Mouse (Mus musculus) liver, embryonic 12.5 days (tissue): Measurements from ENCODE around the gene Lyl1. TPM values are rescaled to one million over a fixed set of nuclear protein-coding genes. Genes with fewer than 3 reads are reported as not detected.

Experiments used
- ATAC-seq: fragments of 200-750 bp; cut with Nextera tagmentation; 2 replicates; pipeline ENCODE4 v1.8.0; 2017; ENCODE audit warnings: moderate number of reproducible peaks, mild to moderate bottlenecking, moderate library complexity
- H3K27ac ChIP-seq: fragments of 300-500 bp; sonication (generic); 2 replicates; pipeline ENCODE4 v1.5.1; 2016; ENCODE audit warnings: mild to moderate bottlenecking
- H3K27me3 ChIP-seq: fragments of 300-500 bp; sonication (generic); replicated peaks from 2 replicates; pipeline ENCODE4 v1.6.1; 2016; ENCODE audit warnings: mild to moderate bottlenecking, moderate library complexity
- H3K36me3 ChIP-seq: fragments of 300-500 bp; sonication (generic); 2 replicates; pipeline ENCODE4 v1.6.1; 2016; ENCODE audit warnings: mild to moderate bottlenecking, moderate library complexity
- H3K4me1 ChIP-seq: fragments of 300-500 bp; sonication (generic); 2 replicates; pipeline ENCODE4 v1.6.1; 2016
- H3K4me2 ChIP-seq: fragments of 300-500 bp; sonication (generic); 2 replicates; pipeline ENCODE4 v1.6.1; 2016; ENCODE audit warnings: mild to moderate bottlenecking, moderate library complexity
- H3K4me3 ChIP-seq: fragments of 300-500 bp; sonication (generic); 2 replicates; pipeline ENCODE4 v1.5.1; 2016; ENCODE audit warnings: mild to moderate bottlenecking, moderate library complexity
- H3K9ac ChIP-seq: fragments of 300-500 bp; sonication (generic); 2 replicates; pipeline ENCODE4 v1.6.1; 2016; ENCODE audit warnings: mild to moderate bottlenecking, moderate library complexity
- H3K9me3 ChIP-seq: fragments of 300-500 bp; sonication (generic); replicated peaks from 2 replicates; pipeline ENCODE4 v1.6.1; 2016; ENCODE audit warnings: mild to moderate bottlenecking, moderate library complexity
- WGBS: fragments of 180-500 bp; shearing (Covaris S2); methylation state at CpG from one replicate; pipeline ENCODE4 v1.1.7; 2016; ENCODE audit not compliant: insufficient replicate concordance; 5-methylcytosine and 5-hydroxymethylcytosine counted together
- polyA plus RNA-seq: library from polyadenylated mRNA; unstranded; fragments of >200 nt; fragmentation: Nextera tagmentation; extraction: Ambion mirVana; gene quantifications from 2 replicates; pipeline ENCODE4 v1.2.1, GENCODE M21; 2016

Gene Lyl1
- polyA plus RNA-seq, 1 experiment from 2014 or later = 83.1 TPM

DNA sequence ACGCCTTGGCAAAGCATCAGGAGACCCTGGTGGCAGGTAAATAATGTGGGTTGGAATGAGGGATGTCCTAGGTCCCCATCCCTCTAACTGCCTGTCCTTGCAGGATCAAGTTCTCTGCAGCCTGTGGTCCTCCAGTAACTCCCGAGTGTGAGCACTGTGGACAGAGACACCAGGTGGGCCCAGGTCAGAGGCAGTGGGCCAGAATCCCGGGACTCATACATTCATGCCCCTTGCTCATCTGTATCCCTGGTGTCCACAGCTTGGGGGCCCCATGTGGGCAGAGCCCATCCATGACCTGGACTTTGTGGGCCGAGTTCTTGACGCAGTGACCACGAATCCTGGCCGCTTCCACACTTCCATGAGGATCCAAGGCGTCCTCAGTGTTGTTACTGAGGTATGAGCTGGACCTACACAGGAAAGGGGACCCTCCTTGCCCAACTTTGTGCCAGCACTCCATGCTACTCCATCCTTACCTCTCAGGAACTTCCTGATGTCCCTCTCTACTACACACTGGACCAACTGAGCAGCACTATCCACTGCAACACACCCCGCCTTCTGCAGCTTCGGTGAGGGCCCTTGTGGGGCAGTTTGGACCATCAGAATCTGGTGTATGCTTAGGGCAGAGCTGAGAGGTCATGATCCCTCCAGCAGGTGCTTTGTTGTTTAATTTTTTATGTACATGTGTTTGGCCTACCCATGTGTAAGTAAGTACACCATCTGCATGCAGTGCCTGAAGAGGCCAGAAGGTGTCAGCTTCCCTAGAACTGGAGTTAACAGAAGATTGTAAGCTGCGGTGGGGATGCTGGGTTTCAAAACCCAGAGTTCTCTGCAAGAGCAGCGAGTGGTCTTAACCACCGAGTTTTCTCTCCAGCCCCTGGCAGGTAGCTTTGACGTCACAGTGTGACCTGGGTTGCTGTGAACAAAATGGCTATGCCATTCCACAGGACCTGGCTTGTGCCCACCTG, 3.8 kb upstream of the Lyl1 start:
- Histone ChIP-seq H3K27ac (no peak overlapping the region), H3K4me1 (peaks cover 36% of the 10 kb centered on the region), H3K4me3 (no peak overlapping the region), H3K4me2 (no peak overlapping the region), H3K36me3 (peaks cover 78% of the 10 kb centered on the region), H3K9me3 (no peaks in the 10 kb centered on the region), H3K27me3 (no peaks in the 10 kb centered on the region), H3K9ac (no peak overlapping the region)
- ATAC-seq = no peak
- 76% methylated on average over 14 of the region's 14 CpGs for WGBS

DNA sequence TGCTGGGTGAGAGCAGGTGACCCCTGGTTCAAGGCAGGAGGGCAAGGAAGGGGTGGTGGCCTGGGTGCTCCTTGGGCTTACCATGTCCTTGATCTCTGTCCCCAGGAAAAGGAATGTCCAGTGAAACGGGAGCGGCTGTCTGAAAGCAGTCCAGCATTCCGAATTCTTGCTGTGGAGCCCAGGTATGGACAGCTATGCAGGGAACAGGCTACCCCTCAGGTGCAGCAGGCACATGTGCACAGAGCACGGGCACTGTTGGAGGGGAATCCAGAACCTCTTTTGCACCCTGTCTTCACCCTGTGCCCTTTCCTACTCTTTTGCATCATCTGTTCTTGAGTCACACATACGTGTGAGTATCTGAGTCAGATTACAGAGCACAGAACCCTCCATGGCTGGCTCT, 3.0 kb upstream of the Lyl1 start:
- WGBS = 83% methylated on average over 5 of the region's 5 CpGs
- Histone ChIP-seq H3K4me2 (no peak overlapping the region), H3K36me3 (peaks cover 78% of the 10 kb centered on the region), H3K9me3 (no peaks in the 10 kb centered on the region), H3K27me3 (peaks cover 7% of the 10 kb centered on the region; the same call in 1 of the 2 replicates), H3K4me3 (no peak overlapping the region), H3K9ac (no peak overlapping the region), H3K4me1 (peaks cover 41% of the 10 kb centered on the region), H3K27ac (peak overlapping the region; percentile 97; the same call in 1 of the 2 replicates)
- no peak for ATAC-seq

- no peaks in the 10 kb centered on the region for H3K9me3 ChIP-seq
- H3K4me1 ChIP-seq = peaks cover 48% of the 10 kb centered on the region
- H3K4me3 ChIP-seq = no peak overlapping the region
- peaks cover 7% of the 10 kb centered on the region; the same call in 1 of the 2 replicates for H3K27me3 ChIP-seq
- H3K27ac ChIP-seq = peak overlapping the region; percentile 97
- no peak for ATAC-seq
- H3K9ac ChIP-seq = no peak overlapping the region
- peaks cover 78% of the 10 kb centered on the region for H3K36me3 ChIP-seq
- 94% methylated on average over 9 of the region's 9 CpGs for WGBS
- peak overlapping the region; percentile 96; the same call in 1 of the 2 replicates for H3K4me2 ChIP-seq
Measured at GRCm38 (mm10) chr8:84698929-84699401, 2.3 kb upstream of the Lyl1 start.

DNA sequence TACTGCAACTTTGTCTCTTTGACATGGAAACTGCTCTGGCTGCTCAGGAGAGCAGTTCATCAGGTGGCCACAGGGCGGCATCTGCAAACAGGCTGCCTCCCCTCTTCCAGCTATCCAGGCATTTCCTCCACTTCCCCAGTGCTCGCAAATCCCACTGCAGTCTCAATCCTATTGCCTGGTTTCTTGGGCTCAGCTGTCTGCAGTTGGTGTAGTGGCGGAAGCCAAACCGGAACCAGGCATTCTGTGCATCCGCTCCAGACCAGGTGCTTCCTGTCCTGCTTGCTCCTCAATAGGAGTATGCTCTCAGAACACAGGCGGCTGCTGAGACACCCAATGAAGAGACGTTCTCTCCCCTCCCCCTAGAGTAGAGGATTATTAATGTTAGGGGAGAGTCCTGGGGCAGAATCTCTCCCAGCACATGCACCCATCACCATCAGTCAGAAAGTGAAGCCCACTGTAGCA, 1.4 kb upstream of the Lyl1 start:
- no peaks in the 10 kb centered on the region for H3K9me3 ChIP-seq
- no peak for ATAC-seq
- WGBS = 20% methylated on average over 7 of the region's 7 CpGs
- H3K9ac ChIP-seq = peak overlapping the region; percentile 97
- H3K36me3 ChIP-seq = peaks cover 74% of the 10 kb centered on the region
- H3K4me3 ChIP-seq = 0 out of 2 replicates have a peak overlapping the region, but pooled peaks have one; percentile 7
- H3K27me3 ChIP-seq = peaks cover 7% of the 10 kb centered on the region; the same call in 1 of the 2 replicates
- peak overlapping the region; percentile 97 for H3K27ac ChIP-seq
- H3K4me2 ChIP-seq = peak overlapping the region; percentile 96
- peaks cover 57% of the 10 kb centered on the region for H3K4me1 ChIP-seq

- peak overlapping the region; percentile 83; the same call in 1 of the 2 replicates for H3K4me3 ChIP-seq
- H3K4me2 ChIP-seq = peak overlapping the region; percentile 96
- WGBS = 31% methylated on average over 5 of the region's 5 CpGs
- peaks cover 12% of the 10 kb centered on the region for H3K27me3 ChIP-seq
- ATAC-seq = no peak
- peak overlapping the region; percentile 97 for H3K9ac ChIP-seq
- no peaks in the 10 kb centered on the region for H3K9me3 ChIP-seq
- peak overlapping the region; percentile 97 for H3K27ac ChIP-seq
- H3K4me1 ChIP-seq = peaks cover 64% of the 10 kb centered on the region
- H3K36me3 ChIP-seq = peaks cover 68% of the 10 kb centered on the region
Measured at GRCm38 (mm10) chr8:84700526-84700925, 731 bp upstream of the Lyl1 start.

DNA sequence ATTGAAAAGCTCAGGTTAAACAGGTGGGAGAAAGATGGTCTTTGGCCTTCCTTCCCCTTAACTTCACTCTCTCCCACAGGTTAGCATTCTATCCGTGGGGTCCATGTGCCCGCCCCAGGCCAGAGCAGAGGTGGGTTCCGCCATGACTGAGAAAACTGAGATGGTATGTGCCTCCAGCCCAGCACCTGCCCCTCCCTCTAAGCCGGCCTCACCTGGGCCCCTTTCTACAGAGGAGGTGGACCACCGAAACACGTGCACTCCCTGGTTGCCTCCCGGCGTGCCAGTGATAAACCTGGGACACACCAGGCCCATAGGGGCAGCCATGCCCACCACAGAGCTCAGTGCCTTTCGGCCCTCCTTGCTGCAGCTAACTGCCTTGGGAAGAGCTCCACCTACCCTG, 1.3 kb downstream of the Lyl1 start:
- peak overlapping the region; percentile 96 for H3K4me2 ChIP-seq
- peak overlapping the region; percentile 97 for H3K27ac ChIP-seq
- no peaks in the 10 kb centered on the region for H3K9me3 ChIP-seq
- no peak for ATAC-seq
- H3K36me3 ChIP-seq = peaks cover 47% of the 10 kb centered on the region
- peak overlapping the region; percentile 97 for H3K9ac ChIP-seq
- peaks cover 26% of the 10 kb centered on the region for H3K27me3 ChIP-seq
- peak overlapping the region; percentile 83 for H3K4me3 ChIP-seq
- 15% methylated on average over 9 of the region's 9 CpGs for WGBS
- peaks cover 82% of the 10 kb centered on the region for H3K4me1 ChIP-seq

GRCm38 (mm10) chr8:84702963-84703465, 1.8 kb downstream of the Lyl1 start:
- H3K27me3 ChIP-seq = peaks cover 30% of the 10 kb centered on the region
- H3K4me3 ChIP-seq = peak overlapping the region; percentile 83
- H3K9me3 ChIP-seq = no peaks in the 10 kb centered on the region
- H3K4me2 ChIP-seq = peak overlapping the region; percentile 96
- no peak for ATAC-seq
- WGBS = 26% methylated on average over 6 of the region's 6 CpGs
- H3K9ac ChIP-seq = peak overlapping the region; percentile 97
- peaks cover 43% of the 10 kb centered on the region for H3K36me3 ChIP-seq
- H3K27ac ChIP-seq = peak overlapping the region; percentile 97
- H3K4me1 ChIP-seq = peaks cover 84% of the 10 kb centered on the region

- Histone ChIP-seq H3K27me3 (peaks cover 35% of the 10 kb centered on the region), H3K27ac (peak overlapping the region; percentile 97), H3K4me1 (peaks cover 84% of the 10 kb centered on the region), H3K36me3 (peaks cover 36% of the 10 kb centered on the region), H3K4me2 (peak overlapping the region; percentile 96), H3K9ac (peak overlapping the region; percentile 97), H3K9me3 (no peaks in the 10 kb centered on the region), H3K4me3 (peak overlapping the region; percentile 83)
- WGBS = 2% methylated on average over 38 of the region's 38 CpGs
- no peak for ATAC-seq
Measured at GRCm38 (mm10) chr8:84703466-84704249, 2.4 kb downstream of the Lyl1 start.

DNA sequence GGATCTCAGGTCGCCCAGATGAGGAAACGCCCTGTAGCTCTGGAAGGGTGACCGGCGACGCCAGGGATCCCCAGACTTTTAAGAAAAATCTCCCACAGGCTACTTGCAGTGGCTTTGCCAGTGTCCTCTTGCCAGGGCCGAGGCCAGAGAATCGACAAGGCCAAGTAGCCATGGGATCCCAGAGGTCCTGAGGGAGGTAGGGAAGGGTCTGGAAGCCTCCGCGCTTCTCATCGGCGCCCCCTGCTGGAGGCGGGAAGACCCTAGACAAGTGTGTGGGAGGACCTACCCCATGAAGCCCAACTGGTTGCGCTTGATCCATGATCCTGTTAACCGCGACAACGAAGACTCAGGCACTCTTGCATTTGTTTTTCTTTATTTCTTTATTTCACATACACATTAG, 3.1 kb downstream of the Lyl1 start:
- peak; percentile 36 for ATAC-seq
- WGBS = 2% methylated on average over 16 of the region's 16 CpGs
- Histone ChIP-seq H3K36me3 (peaks cover 29% of the 10 kb centered on the region), H3K4me2 (peak overlapping the region; percentile 96), H3K27me3 (peaks cover 39% of the 10 kb centered on the region), H3K4me3 (peak overlapping the region; percentile 83), H3K27ac (peak overlapping the region; percentile 97), H3K4me1 (peaks cover 84% of the 10 kb centered on the region), H3K9ac (peak overlapping the region; percentile 97), H3K9me3 (no peaks in the 10 kb centered on the region)

DNA sequence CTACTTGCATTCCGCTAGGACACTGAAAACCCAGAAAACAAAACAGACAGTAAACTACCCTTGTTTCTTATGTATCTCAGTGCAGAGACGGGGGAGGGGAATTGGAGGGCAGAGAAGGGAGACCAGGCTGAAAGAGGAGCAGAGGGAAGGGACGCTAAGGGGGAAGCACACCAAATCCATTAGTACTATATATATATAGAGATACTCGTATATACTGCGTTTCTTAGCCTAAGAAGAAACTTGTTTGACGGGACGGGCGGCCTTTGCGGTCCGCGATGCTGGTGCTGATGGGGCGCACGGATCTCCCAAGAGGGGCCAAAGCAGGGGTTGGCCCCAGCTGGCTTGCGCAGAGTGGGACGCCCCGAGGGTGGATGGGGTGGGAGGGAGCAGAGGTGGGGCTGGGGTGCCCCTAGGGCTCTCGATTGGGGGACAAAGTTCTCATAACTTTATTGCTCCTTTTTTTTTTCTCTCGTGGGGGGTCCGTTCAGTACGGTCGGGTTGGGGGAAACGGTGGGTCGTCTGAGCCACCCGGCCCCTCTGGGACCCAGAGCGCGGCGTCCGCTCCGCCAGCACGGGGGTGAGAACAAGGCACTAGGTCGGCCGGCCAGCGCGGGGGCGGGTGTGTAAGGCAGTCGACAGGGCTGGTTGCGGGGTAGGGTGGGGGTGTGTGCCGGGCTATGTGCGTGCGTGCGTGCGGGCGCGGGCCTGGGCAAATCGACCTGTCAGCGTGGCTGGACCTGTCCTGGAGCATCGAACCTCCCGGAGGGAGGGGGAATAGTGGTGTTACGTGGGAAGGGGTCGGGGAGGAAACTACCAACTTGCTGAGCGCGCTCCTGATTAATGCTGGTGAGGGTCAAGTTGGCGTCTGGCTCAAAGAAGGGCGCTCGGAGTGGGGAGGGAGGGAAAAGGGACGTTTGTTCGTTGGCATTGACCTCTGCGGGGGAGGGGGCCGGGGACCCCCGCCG, 3.9 kb downstream of the Lyl1 start:
- H3K27me3 ChIP-seq = peaks cover 39% of the 10 kb centered on the region
- H3K4me1 ChIP-seq = peaks cover 80% of the 10 kb centered on the region
- H3K4me3 ChIP-seq = peak overlapping the region; percentile 83
- no peaks in the 10 kb centered on the region for H3K9me3 ChIP-seq
- peak overlapping the region; percentile 97 for H3K9ac ChIP-seq
- H3K27ac ChIP-seq = peak overlapping the region; percentile 97
- peak overlapping the region; percentile 96 for H3K4me2 ChIP-seq
- H3K36me3 ChIP-seq = peaks cover 25% of the 10 kb centered on the region
- peak; percentile 6; the same call in 1 of the 2 replicates for ATAC-seq
- 2% methylated on average over 59 of the region's 61 CpGs for whole genome bisulfite sequencing
